Mouse (Mus musculus) myocyte (in vitro differentiated cells): ENCODE data around the gene Ccl7. TPM values are rescaled to one million over a fixed set of nuclear protein-coding genes. Genes with fewer than 3 reads are reported as not detected.

Experiments used
- H3K27me3 ChIP-seq: one replicate; pipeline ENCODE4 v1.6.1; 2011; ENCODE audit not compliant: control insufficient read depth, insufficient read depth, insufficient read length
- H3K36me3 ChIP-seq: one replicate; pipeline ENCODE4 v1.6.1; 2011; ENCODE audit not compliant: control insufficient read depth, insufficient read depth
- H3K4me2 ChIP-seq: one replicate; pipeline ENCODE4 v1.6.1; 2011; ENCODE audit warnings: low read depth, control low read depth
- H3K4me3 ChIP-seq: one replicate; pipeline ENCODE4 v1.5.1; 2011; ENCODE audit warnings: mild to moderate bottlenecking, control low read depth, moderate library complexity
- H3K79me2 ChIP-seq: one replicate; pipeline ENCODE4 v1.6.1; 2011; ENCODE audit not compliant: control insufficient read depth, insufficient read depth
- H3ac ChIP-seq: one replicate; pipeline ENCODE4 v1.6.1; 2011; ENCODE audit not compliant: control insufficient read depth, insufficient read length
- CEBPB ChIP-seq: IDR thresholded peaks from 2 replicates; pipeline ENCODE4 v1.6.1; 2011; ENCODE audit warnings: mild to moderate bottlenecking, moderate library complexity; ENCODE audit not compliant: poor library complexity, insufficient read depth, severe bottlenecking
- E2F4 ChIP-seq: IDR thresholded peaks from one replicate; pipeline ENCODE4 v1.6.1; 2011; ENCODE audit warnings: mild to moderate bottlenecking, control low read depth, moderate library complexity; ENCODE audit not compliant: insufficient read depth
- MAX ChIP-seq: IDR thresholded peaks from one replicate; pipeline ENCODE4 v1.6.1; 2011; ENCODE audit warnings: low read depth, mild to moderate bottlenecking, control low read depth
- MYOD1 ChIP-seq, 3 experiments: IDR thresholded peaks; one replicate each; pipeline ENCODE4 v1.6.1; 2011; ENCODE audit warnings: control low read depth in 2 of 3, low read depth in 2 of 3, mild to moderate bottlenecking in 2 of 3, moderate library complexity in 1 of 3; ENCODE audit not compliant: insufficient read length in 2 of 3, control insufficient read depth in 1 of 3
- MYOG ChIP-seq, 3 experiments: IDR thresholded peaks; one replicate each; pipeline ENCODE4 v1.6.1; 2011; ENCODE audit warnings: control low read depth in 2 of 3, low read depth in 2 of 3, mild to moderate bottlenecking in 2 of 3; ENCODE audit not compliant: insufficient read length in 2 of 3, control insufficient read depth in 1 of 3, insufficient read depth in 1 of 3
- POLR2A ChIP-seq: IDR thresholded peaks from one replicate; pipeline ENCODE4 v1.6.1; 2011; ENCODE audit warnings: low read depth, mild to moderate bottlenecking, control low read depth, moderate library complexity; ENCODE audit not compliant: insufficient read length
- POLR2AphosphoS2 ChIP-seq: IDR thresholded peaks from one replicate; pipeline ENCODE4 v1.6.1; 2011; ENCODE audit warnings: low read depth, control low read depth; ENCODE audit not compliant: insufficient read length
- REST ChIP-seq: IDR thresholded peaks from one replicate; pipeline ENCODE4 v1.6.1; 2011; ENCODE audit warnings: mild to moderate bottlenecking, control low read depth, moderate library complexity; ENCODE audit not compliant: insufficient read depth, insufficient read length
- SRF ChIP-seq: IDR thresholded peaks from one replicate; pipeline ENCODE4 v1.6.1; 2011; ENCODE audit warnings: low read depth; ENCODE audit not compliant: control insufficient read depth, insufficient read length
- TCF12 ChIP-seq: IDR thresholded peaks from one replicate; pipeline ENCODE4 v1.6.1; 2011; ENCODE audit warnings: mild to moderate bottlenecking, control low read depth; ENCODE audit not compliant: poor library complexity, insufficient read depth, severe bottlenecking
- TCF3 ChIP-seq: IDR thresholded peaks from one replicate; pipeline ENCODE4 v1.6.1; 2011; ENCODE audit warnings: low read depth, control low read depth; ENCODE audit not compliant: insufficient read length
- USF1 ChIP-seq: IDR thresholded peaks from one replicate; pipeline ENCODE4 v1.6.1; 2011; ENCODE audit warnings: low read depth, mild to moderate bottlenecking, control low read depth, moderate library complexity
- polyA plus RNA-seq: library from polyadenylated mRNA; unstranded; fragments of >200 nt; fragmentation: generic; extraction: Trizol; gene quantifications from one replicate; pipeline ENCODE4 v1.2.1, GENCODE M21; 2012; ENCODE audit warnings: missing spikeins

Ccl7 gene
- polyA plus RNA-seq, 1 experiment = 6.0 TPM

GRCm38 (mm10) chr11:82015066-82015465, 30.4 kb upstream of the Ccl7 start:
- H3K4me2 ChIP-seq = no peak overlapping the region

GRCm38 (mm10) chr11:82016181-82016780, 29.2 kb upstream of the Ccl7 start:
- H3K27me3 ChIP-seq = no peaks in the 10 kb centered on the region
- no peak overlapping the region for H3ac ChIP-seq
- H3K79me2 ChIP-seq = no peaks in the 10 kb centered on the region
- H3K4me3 ChIP-seq = no peak overlapping the region
- H3K4me2 ChIP-seq = no peak overlapping the region
- H3K36me3 ChIP-seq = no peaks in the 10 kb centered on the region
- no peak for TF ChIP-seq TCF3
- TF ChIP-seq REST = no peak
- TF ChIP-seq SRF = no peak
- TF ChIP-seq E2F4 = no peak
- no peak for TF ChIP-seq TCF12
- TF ChIP-seq MYOG (IDR thresholded peaks at IDR 0.05; ENCODE audit: control insufficient read depth in 1 of 3, insufficient read depth in 1 of 3, insufficient read length in 2 of 3, low read depth in 2 of 3) = no peak
- no peak for TF ChIP-seq POLR2AphosphoS2
- no peak for TF ChIP-seq MAX
- no peak for TF ChIP-seq CEBPB

More at GRCm38 (mm10) chr11:82015066-82015465, 30.4 kb upstream of the Ccl7 start:
- Histone ChIP-seq H3K4me3 (no peak overlapping the region), H3K79me2 (no peaks in the 10 kb centered on the region), H3K36me3 (no peaks in the 10 kb centered on the region), H3K27me3 (no peaks in the 10 kb centered on the region), H3ac (no peak overlapping the region)
- TF ChIP-seq SRF (no peak), E2F4 (no peak), MAX (no peak), TCF3 (no peak), POLR2AphosphoS2 (no peak), POLR2A (no peak), CEBPB (peak; percentile 59; the same call in 1 of the 2 replicates), MYOG (IDR thresholded peaks at IDR 0.05; ENCODE audit: control insufficient read depth in 1 of 3, insufficient read depth in 1 of 3, insufficient read length in 2 of 3, low read depth in 2 of 3) (no peak)

- Histone ChIP-seq H3K4me3 (no peak overlapping the region), H3K36me3 (no peaks in the 10 kb centered on the region), H3K4me2 (no peak overlapping the region), H3K27me3 (no peaks in the 10 kb centered on the region), H3ac (no peak overlapping the region), H3K79me2 (no peaks in the 10 kb centered on the region)
- TF ChIP-seq USF1 (no peak), CEBPB (no peak), SRF (no peak), TCF12 (no peak), POLR2AphosphoS2 (no peak), REST (no peak), E2F4 (no peak), POLR2A (no peak), MYOD1 (IDR thresholded peaks at IDR 0.05; ENCODE audit: control insufficient read depth in 1 of 3, insufficient read length in 2 of 3, low read depth in 2 of 3) (no peak), MAX (no peak), MYOG (IDR thresholded peaks at IDR 0.05; ENCODE audit: control insufficient read depth in 1 of 3, insufficient read depth in 1 of 3, insufficient read length in 2 of 3, low read depth in 2 of 3) (no peak), TCF3 (no peak)
These were observed 26.1 kb upstream of the Ccl7 start for GRCm38 (mm10) chr11:82019389-82019788.

- no peak for TF ChIP-seq SRF
- TF ChIP-seq E2F4 = no peak
- TF ChIP-seq MAX = no peak
- no peak for TF ChIP-seq USF1
- no peak for TF ChIP-seq TCF3
- peak in 1 of 3 experiments; percentile 10 for TF ChIP-seq MYOD1 (IDR thresholded peaks at IDR 0.05; ENCODE audit: control insufficient read depth in 1 of 3, insufficient read length in 2 of 3, low read depth in 2 of 3)
- no peak for TF ChIP-seq MYOG (IDR thresholded peaks at IDR 0.05; ENCODE audit: control insufficient read depth in 1 of 3, insufficient read depth in 1 of 3, insufficient read length in 2 of 3, low read depth in 2 of 3)
- no peak for TF ChIP-seq POLR2AphosphoS2
- Histone ChIP-seq H3K27me3 (no peaks in the 10 kb centered on the region), H3K4me2 (no peak overlapping the region), H3K79me2 (no peaks in the 10 kb centered on the region), H3ac (no peak overlapping the region), H3K36me3 (no peaks in the 10 kb centered on the region), H3K4me3 (no peak overlapping the region)
These were observed 25.7 kb upstream of the Ccl7 start for GRCm38 (mm10) chr11:82019793-82020192.

GRCm38 (mm10) chr11:82021406-82021805, 24.1 kb upstream of the Ccl7 start:
- Histone ChIP-seq H3K27me3 (no peaks in the 10 kb centered on the region), H3K4me3 (no peak overlapping the region), H3K4me2 (no peak overlapping the region), H3K36me3 (no peaks in the 10 kb centered on the region), H3ac (no peak overlapping the region), H3K79me2 (no peaks in the 10 kb centered on the region)
- TF ChIP-seq POLR2A (no peak), MYOD1 (IDR thresholded peaks at IDR 0.05; ENCODE audit: control insufficient read depth in 1 of 3, insufficient read length in 2 of 3, low read depth in 2 of 3) (no peak), MAX (no peak)
